Mouse (Mus musculus) hindbrain, embryonic 11.5 days (tissue): ENCODE measurements around the gene Rbm17. TPM values are rescaled to one million over a fixed set of nuclear protein-coding genes. Genes with fewer than 3 reads are reported as not detected.

ENCODE experiments used
- ATAC-seq: fragments of 200-750 bp; cut with Nextera tagmentation; 2 replicates; pipeline ENCODE4 v1.8.0; 2017; ENCODE audit warnings: mild to moderate bottlenecking, moderate TSS enrichment, moderate library complexity; ENCODE audit not compliant: low FRiP score
- DNase-seq: peaks from one replicate; pipeline ENCODE4 v3.0.0-alpha.2; 2015; ENCODE audit warnings: low spot score
- H3K27ac ChIP-seq: fragments of 300-500 bp; sonication (generic); 2 replicates; pipeline ENCODE4 v1.5.1; 2014; ENCODE audit warnings: mild to moderate bottlenecking, low read depth, low read length
- H3K27me3 ChIP-seq: fragments of 300-500 bp; sonication (generic); 2 replicates; pipeline ENCODE4 v1.6.1; 2014; ENCODE audit warnings: mild to moderate bottlenecking, low read length, moderate library complexity, mixed read lengths; ENCODE audit not compliant: control insufficient read depth, insufficient read depth
- H3K36me3 ChIP-seq: fragments of 300-500 bp; sonication (generic); 2 replicates; pipeline ENCODE4 v1.6.1; 2014; ENCODE audit warnings: mild to moderate bottlenecking, low read length, moderate library complexity, mixed read lengths; ENCODE audit not compliant: control insufficient read depth, insufficient read depth
- H3K4me1 ChIP-seq: fragments of 300-500 bp; sonication (generic); replicated peaks from 2 replicates; pipeline ENCODE4 v1.6.1; 2014; ENCODE audit warnings: low read length, mixed read lengths; ENCODE audit not compliant: control insufficient read depth, insufficient read depth
- H3K4me2 ChIP-seq: fragments of 300-500 bp; sonication (generic); replicated peaks from 2 replicates; pipeline ENCODE4 v1.6.1; 2014; ENCODE audit warnings: mild to moderate bottlenecking, low read depth, low read length
- H3K4me3 ChIP-seq: fragments of 300-500 bp; sonication (generic); 2 replicates; pipeline ENCODE4 v1.5.1; 2014; ENCODE audit warnings: low read depth, low read length
- H3K9ac ChIP-seq: fragments of 300-500 bp; sonication (generic); 2 replicates; pipeline ENCODE4 v1.6.1; 2014; ENCODE audit warnings: low read depth, low read length
- H3K9me3 ChIP-seq: fragments of 300-500 bp; sonication (generic); 2 replicates; pipeline ENCODE4 v1.6.1; 2016; ENCODE audit warnings: low read length; ENCODE audit not compliant: control insufficient read depth
- WGBS: fragments of 180-500 bp; shearing (Covaris S2); extraction: QIAGEN DNeasy Blood & Tissue Kit; methylation state at CpG from one replicate; pipeline ENCODE4 v1.1.7; 2014; 5-methylcytosine and 5-hydroxymethylcytosine counted together
- polyA plus RNA-seq: library from polyadenylated mRNA; unstranded; fragments of >200 nt; fragmentation: Nextera tagmentation; extraction: Ambion mirVana; gene quantifications from 2 replicates; pipeline ENCODE4 v1.2.1, GENCODE M21; 2014

Rbm17 gene
- polyA plus RNA-seq, 1 experiment from 2014 or later, result 178 TPM

DNA sequence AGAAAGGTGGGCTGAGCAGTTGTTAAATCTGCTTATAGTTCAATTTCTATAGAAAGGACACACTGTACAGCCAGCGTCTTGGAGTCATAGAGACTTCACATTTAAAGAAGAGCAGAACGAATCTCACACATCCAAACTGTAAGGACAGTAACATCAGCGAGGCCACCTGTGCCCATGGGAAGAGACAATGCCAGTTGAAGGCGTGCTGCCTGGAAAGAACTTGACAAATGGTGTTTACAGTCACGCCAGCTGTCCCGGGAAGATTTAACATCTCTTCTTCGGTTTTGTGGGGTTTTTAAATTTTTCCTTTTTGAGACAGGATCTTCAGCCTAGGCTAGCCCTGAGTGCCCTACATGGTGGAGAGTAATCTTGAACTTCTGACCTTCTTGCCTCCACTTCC lies 45.3 kb downstream of the Rbm17 start:
- ATAC-seq (no peak), DNase-seq (no peak)
- H3K36me3 ChIP-seq, result no peaks in the 10 kb centered on the region
- H3K9me3 ChIP-seq, result no peaks in the 10 kb centered on the region
- H3K27me3 ChIP-seq, result peaks cover 5% of the 10 kb centered on the region; the same call in 1 of the 2 replicates
- H3K4me3 ChIP-seq, result no peak overlapping the region
- H3K4me1 ChIP-seq, result no peaks in the 10 kb centered on the region
- H3K9ac ChIP-seq, result no peak overlapping the region
- no peak overlapping the region for H3K27ac ChIP-seq
- no peak overlapping the region for H3K4me2 ChIP-seq
- 86% methylated on average over 7 of the region's 7 CpGs for WGBS

DNA sequence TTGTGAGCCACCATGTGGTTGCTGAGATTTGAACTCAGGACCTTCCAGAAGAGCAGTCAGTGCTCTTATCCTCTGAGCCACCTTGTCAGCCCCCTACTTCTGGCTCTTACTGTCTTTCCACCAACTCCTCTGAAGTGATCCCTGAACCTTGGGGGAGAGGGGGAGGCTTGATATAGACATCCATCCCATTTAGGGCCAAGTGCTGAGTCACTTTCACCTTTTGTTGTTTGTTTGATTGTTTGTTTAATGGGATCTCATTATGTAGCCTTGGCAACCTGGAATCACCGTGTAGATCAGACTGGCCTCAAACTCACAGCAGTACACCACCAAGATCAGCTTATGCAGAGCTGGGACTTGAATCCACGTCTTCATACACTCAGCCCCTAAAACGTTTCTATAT lies 46.7 kb downstream of the Rbm17 start:
- WGBS, result 76% methylated on average over 3 of the region's 3 CpGs
- ATAC-seq, result no peak
- Histone ChIP-seq H3K4me3 (no peak overlapping the region), H3K36me3 (no peaks in the 10 kb centered on the region), H3K27ac (no peak overlapping the region), H3K27me3 (peaks cover 12% of the 10 kb centered on the region), H3K4me2 (no peak overlapping the region), H3K9me3 (no peaks in the 10 kb centered on the region), H3K4me1 (no peaks in the 10 kb centered on the region; the same call in 1 of the 2 replicates), H3K9ac (no peak overlapping the region)
- DNase-seq, result no peak

- H3K9ac ChIP-seq, result no peak overlapping the region
- 48% methylated on average over 6 of the region's 6 CpGs for WGBS
- no peak for DNase-seq
These were observed 48.6 kb downstream of the Rbm17 start for GRCm38 (mm10) chr2:11555316-11555715.

GRCm38 (mm10) chr2:11553471-11554400 lies 50.2 kb downstream of the Rbm17 start, which contains the start of gene Pfkfb3:
Pfkfb3 (minus strand) TSS chr2:11554077.
- ATAC-seq (peak; percentile 86), DNase-seq (peak; percentile 70)
- Histone ChIP-seq H3K27ac (no peak within 1 kb of the TSS), H3K4me3 (peak within 1 kb of the TSS; percentile 46), H3K36me3 (no peaks in the 10 kb centered on the region), H3K9me3 (no peaks in the 10 kb centered on the region), H3K4me2 (peak within 1 kb of the TSS; percentile 95), H3K9ac (peak within 1 kb of the TSS; percentile 48; the same call in 1 of the 2 replicates), H3K4me1 (no peaks in the 10 kb centered on the region; the same call in 1 of the 2 replicates), H3K27me3 (peaks cover 12% of the 10 kb centered on the region)
- 2% methylated on average over 59 of the region's 67 CpGs for WGBS

More at GRCm38 (mm10) chr2:11555316-11555715, 48.6 kb downstream of the Rbm17 start:
- Histone ChIP-seq H3K27ac (no peak overlapping the region), H3K9me3 (no peaks in the 10 kb centered on the region), H3K36me3 (no peaks in the 10 kb centered on the region), H3K4me2 (no peak overlapping the region), H3K27me3 (peaks cover 12% of the 10 kb centered on the region), H3K4me1 (no peaks in the 10 kb centered on the region; the same call in 1 of the 2 replicates), H3K4me3 (no peak overlapping the region)
- ATAC-seq, result no peak

DNA sequence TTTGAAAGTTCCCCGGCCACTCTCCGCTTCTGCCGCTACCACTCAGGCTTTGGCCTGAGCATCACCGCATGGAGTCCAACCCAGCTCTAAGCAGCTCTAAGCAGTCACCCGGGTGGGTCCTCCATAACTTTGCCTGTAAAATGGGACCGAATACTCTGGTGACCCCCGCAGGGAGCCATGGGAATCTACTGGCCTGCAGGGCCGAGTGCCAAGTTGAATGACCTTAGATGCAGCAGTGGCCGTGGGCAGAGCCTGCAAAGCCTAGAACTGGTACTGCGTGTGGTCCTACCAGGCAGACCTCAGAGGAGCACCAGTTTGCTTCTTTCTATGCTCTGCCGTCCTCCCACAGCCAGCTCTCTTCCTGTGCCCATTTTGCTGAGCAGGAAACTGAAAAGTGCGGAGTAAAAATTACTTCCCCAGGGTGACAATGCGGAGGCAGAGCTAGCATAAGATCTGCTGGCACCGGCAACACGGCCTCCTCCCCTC lies 50.9 kb downstream of the Rbm17 start:
- 4% methylated on average over 15 of the region's 15 CpGs for WGBS
- Histone ChIP-seq H3K9me3 (no peaks in the 10 kb centered on the region), H3K27me3 (peaks cover 12% of the 10 kb centered on the region), H3K4me1 (no peaks in the 10 kb centered on the region; the same call in 1 of the 2 replicates), H3K4me3 (peak overlapping the region; percentile 46), H3K36me3 (no peaks in the 10 kb centered on the region), H3K4me2 (peak overlapping the region; percentile 95), H3K27ac (no peak overlapping the region), H3K9ac (no peak overlapping the region; the same call in 1 of the 2 replicates)
- peak; percentile 36 for DNase-seq
- ATAC-seq, result peak; percentile 47; the same call in 1 of the 2 replicates

DNA sequence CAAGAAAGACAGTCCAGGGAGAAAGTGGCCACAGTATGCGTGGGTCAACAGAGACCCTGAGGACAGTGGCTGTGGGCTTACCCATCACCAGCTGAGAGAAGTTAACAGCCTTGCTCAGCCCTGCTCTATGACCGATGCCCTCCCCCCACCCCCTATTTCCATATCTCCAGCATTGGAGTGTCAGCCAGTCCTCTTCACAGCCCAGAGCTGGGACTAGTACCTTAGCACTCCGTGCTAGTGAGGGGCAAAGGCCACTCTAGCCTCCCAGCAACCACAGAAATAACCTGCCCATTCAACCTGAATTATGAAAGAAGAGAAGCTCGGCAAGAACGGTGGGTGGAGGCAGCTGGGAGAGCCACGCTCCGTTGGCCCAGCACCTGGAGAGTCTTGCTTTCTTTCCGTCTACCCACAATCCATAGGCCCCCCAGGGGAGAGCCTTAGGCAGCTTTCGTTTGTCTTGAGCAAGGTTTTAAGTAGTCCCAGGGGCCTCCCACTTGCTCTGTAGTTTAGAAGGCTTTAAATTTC lies 51.6 kb downstream of the Rbm17 start:
- H3K9ac ChIP-seq, result no peak overlapping the region
- 5% methylated on average over 9 of the region's 9 CpGs for WGBS
- ATAC-seq, result peak; percentile 15
- no peak overlapping the region for H3K27ac ChIP-seq
- H3K4me1 ChIP-seq, result no peaks in the 10 kb centered on the region; the same call in 1 of the 2 replicates
- H3K9me3 ChIP-seq, result no peaks in the 10 kb centered on the region
- no peak overlapping the region for H3K4me2 ChIP-seq
- no peak overlapping the region for H3K4me3 ChIP-seq
- peaks cover 12% of the 10 kb centered on the region for H3K27me3 ChIP-seq
- H3K36me3 ChIP-seq, result no peaks in the 10 kb centered on the region
- peak; percentile 15 for DNase-seq

- DNase-seq, result no peak
- Histone ChIP-seq H3K4me1 (no peaks in the 10 kb centered on the region; the same call in 1 of the 2 replicates), H3K36me3 (no peaks in the 10 kb centered on the region), H3K27me3 (peaks cover 12% of the 10 kb centered on the region), H3K27ac (no peak overlapping the region), H3K4me2 (no peak overlapping the region), H3K9me3 (no peaks in the 10 kb centered on the region), H3K9ac (no peak overlapping the region), H3K4me3 (no peak overlapping the region)
- no peak for ATAC-seq
- 43% methylated on average over 1 of the region's 1 CpGs for WGBS
These were observed 52.2 kb downstream of the Rbm17 start for GRCm38 (mm10) chr2:11551726-11552125.

DNA sequence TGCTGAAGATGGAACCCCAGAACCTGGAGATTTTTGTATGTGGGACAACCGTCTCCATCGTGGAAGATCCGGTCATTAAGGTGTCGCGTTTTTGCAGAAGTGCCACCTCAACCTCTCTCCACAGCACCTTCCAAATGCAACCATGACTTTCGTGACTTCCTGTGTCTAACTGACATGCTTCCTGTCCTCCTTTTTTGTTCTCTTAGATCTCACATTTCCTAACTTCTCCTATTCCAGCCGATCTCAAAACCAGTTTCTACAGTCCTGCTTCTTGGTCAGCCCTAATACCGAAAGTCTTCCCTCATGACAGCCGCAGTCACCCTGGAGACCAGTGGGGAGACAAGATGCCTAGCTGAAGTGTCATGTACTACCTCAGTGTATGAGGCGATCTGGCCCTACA lies 55.4 kb downstream of the Rbm17 start:
- no peak overlapping the region for H3K27ac ChIP-seq
- H3K27me3 ChIP-seq, result peaks cover 6% of the 10 kb centered on the region
- no peak overlapping the region for H3K4me3 ChIP-seq
- no peaks in the 10 kb centered on the region for H3K9me3 ChIP-seq
- H3K4me1 ChIP-seq, result no peaks in the 10 kb centered on the region; the same call in 1 of the 2 replicates
- ATAC-seq, result no peak
- H3K4me2 ChIP-seq, result no peak overlapping the region
- no peak for DNase-seq
- 89% methylated on average over 10 of the region's 10 CpGs for WGBS
- no peaks in the 10 kb centered on the region for H3K36me3 ChIP-seq
- no peak overlapping the region for H3K9ac ChIP-seq
